Mouse (Mus musculus): ENCODE data around the gene Sclt1. TPM values are rescaled to one million over a fixed set of nuclear protein-coding genes. Genes with fewer than 3 reads are reported as not detected.
"Not testable (repeated sequence)": the region's sequence is repeated elsewhere in the genome, so short reads cannot be mapped to it uniquely, and the experiment has no call there.

The Sclt1 gene
- 24.7 and 25.7 TPM in 2 replicates for polyA plus RNA-seq (2015; fragmentation: Nextera tagmentation; extraction: Ambion mirVana)

DNA sequence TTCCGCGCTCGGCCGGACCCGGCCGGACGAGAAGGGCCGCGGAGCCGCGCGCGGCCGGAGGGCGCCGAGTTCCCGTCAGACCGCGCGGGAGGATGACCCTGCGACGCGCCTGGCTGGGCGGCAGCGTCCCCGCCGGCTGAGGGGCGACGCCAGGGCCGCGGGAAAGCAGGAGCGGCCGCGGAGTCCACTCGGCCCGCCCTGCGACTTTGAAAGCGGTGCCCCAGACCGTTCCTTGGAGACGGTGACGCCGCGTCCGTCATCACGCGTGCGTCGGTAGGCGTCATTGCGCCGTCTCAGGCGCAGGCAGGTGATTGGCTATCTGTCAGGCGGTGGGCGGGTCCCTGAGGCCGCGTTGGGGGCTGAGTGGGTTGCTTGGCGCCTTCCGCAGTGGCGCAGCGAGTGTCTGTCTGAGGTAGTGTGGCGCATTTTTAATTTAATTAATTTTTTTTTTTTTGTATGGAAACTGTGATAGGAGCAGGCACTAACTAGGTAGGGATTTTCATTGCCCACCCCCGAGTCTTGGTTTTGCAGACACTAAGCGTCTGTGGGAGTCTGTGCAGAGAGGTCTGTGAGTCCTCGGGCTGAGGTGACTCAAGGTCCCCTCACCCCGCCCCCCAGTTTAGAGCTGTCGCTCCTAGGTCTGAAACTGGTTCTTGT lies at the start of gene Sclt1, which contains the start of gene D3Ertd751e:
TSS of gene Sclt1 (minus strand) at position 237 of the 657 bp plus-strand sequence.
TSS of gene D3Ertd751e (plus strand) at position 334 of the 657 bp plus-strand sequence.
- Histone ChIP-seq H3K4me1 (peaks cover 23% of the 10 kb centered on the region), H3K27me3 (no peaks in the 10 kb centered on the region), H3K4me2 (peak within 1 kb of the TSS; percentile 66), H3K36me3 (ENCODE audit: poor library complexity, severe bottlenecking) (no peaks in the 10 kb centered on the region), H3K27ac (peak within 1 kb of the TSS; percentile 94), H3K4me3 (peak within 1 kb of the TSS; percentile 81), H3K9ac (peak within 1 kb of the TSS; percentile 88), H3K9me3 (replicated peaks) (no peaks in the 10 kb centered on the region)
- under 1% methylated on average over 57 of the region's 66 CpGs for WGBS
- peak; percentile 100 for ATAC-seq

DNA sequence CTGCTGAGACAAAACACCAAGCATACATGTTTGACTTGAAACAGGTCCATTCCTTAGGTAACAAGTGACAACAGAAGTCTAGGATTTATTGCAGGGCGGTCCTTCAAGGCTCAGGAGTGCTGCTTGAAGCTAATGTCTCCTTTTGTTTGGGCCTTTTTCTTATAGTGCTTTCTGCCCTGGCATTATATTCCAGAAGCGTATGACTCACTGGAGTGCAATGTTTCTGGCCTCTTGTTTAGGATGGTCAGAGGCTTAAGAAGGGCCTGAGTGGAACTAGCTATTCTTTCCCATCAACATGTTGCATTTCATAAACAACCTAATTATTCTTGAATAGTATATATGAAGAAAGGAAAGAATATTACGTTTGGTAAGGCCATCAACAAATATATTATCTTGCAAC lies 19.8 kb upstream of the Sclt1 start:
- no peaks in the 10 kb centered on the region for H3K9me3 ChIP-seq (replicated peaks)
- no peak for ATAC-seq
- WGBS, result 91% methylated on average over 3 of the region's 3 CpGs

DNA sequence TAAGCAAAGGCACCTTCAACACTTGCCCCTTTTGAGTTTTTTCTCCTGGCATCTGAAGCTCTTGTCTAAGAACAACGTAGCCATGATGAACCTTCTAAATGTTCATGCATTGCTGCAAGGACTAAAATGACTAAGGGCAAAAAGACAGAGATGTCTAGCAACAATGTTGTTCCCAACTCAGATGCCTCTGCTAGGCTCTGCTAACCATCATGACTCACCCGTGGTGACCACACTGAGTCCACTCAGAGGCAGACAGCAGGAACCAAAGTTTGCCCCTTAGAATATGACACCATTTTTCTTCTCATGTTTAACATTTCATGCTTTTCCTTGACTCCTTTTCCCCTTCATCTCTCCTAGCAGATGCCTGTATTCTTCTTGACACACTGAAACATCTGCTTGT lies 12.2 kb upstream of the Sclt1 start:
- no peak overlapping the region for H3K4me2 ChIP-seq
- ATAC-seq, result no peak
- WGBS, result 84% methylated on average over 2 of the region's 2 CpGs
- no peaks in the 10 kb centered on the region for H3K9me3 ChIP-seq (replicated peaks)
- H3K4me1 ChIP-seq, result no peaks in the 10 kb centered on the region
- peaks cover 3% of the 10 kb centered on the region; the same call in 1 of the 2 replicates for H3K36me3 ChIP-seq (ENCODE audit: poor library complexity, severe bottlenecking)
- H3K27me3 ChIP-seq, result no peaks in the 10 kb centered on the region
- no peak overlapping the region for H3K4me3 ChIP-seq
- H3K27ac ChIP-seq, result no peak overlapping the region
- no peak overlapping the region for H3K9ac ChIP-seq

More for the DNA sequence above, 19.8 kb upstream of the Sclt1 start:
- no peaks in the 10 kb centered on the region for H3K27me3 ChIP-seq
- peaks cover 3% of the 10 kb centered on the region; the same call in 1 of the 2 replicates for H3K36me3 ChIP-seq (ENCODE audit: poor library complexity, severe bottlenecking)
- H3K4me3 ChIP-seq, result no peak overlapping the region
- H3K4me1 ChIP-seq, result no peaks in the 10 kb centered on the region
- H3K27ac ChIP-seq, result no peak overlapping the region
- no peak overlapping the region for H3K4me2 ChIP-seq
- no peak overlapping the region for H3K9ac ChIP-seq

DNA sequence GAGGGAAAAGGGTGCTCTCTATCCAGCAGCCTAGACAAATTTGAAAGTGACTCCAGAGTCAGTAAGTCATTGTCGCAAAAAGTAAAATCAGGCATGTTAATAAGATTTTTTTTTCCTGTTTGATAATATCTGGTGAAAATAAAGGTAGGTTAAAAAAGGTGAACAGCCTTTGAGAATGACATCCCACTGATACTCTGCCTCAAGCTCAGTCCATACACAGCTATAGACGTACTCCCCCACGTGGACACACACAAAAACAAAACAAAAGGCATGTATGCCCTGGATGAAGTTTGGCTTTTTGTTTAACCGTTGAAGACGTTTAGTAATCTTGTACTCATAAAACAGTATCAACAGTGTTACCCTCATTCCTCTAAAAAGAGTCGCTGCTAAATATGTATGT lies 1.1 kb upstream of the Sclt1 start:
- H3K36me3 ChIP-seq (ENCODE audit: poor library complexity, severe bottlenecking), result no peaks in the 10 kb centered on the region
- H3K4me3 ChIP-seq, result peak overlapping the region; percentile 81; the same call in 1 of the 2 replicates
- WGBS, result 39% methylated on average over 6 of the region's 6 CpGs
- H3K9me3 ChIP-seq (replicated peaks), result no peaks in the 10 kb centered on the region
- H3K27me3 ChIP-seq, result no peaks in the 10 kb centered on the region
- ATAC-seq, result no peak
- peak overlapping the region; percentile 62 for H3K4me2 ChIP-seq
- H3K4me1 ChIP-seq, result peaks cover 23% of the 10 kb centered on the region
- 0 out of 2 replicates have a peak overlapping the region, but pooled peaks have one; percentile 88 for H3K9ac ChIP-seq
- H3K27ac ChIP-seq, result no peak overlapping the region

DNA sequence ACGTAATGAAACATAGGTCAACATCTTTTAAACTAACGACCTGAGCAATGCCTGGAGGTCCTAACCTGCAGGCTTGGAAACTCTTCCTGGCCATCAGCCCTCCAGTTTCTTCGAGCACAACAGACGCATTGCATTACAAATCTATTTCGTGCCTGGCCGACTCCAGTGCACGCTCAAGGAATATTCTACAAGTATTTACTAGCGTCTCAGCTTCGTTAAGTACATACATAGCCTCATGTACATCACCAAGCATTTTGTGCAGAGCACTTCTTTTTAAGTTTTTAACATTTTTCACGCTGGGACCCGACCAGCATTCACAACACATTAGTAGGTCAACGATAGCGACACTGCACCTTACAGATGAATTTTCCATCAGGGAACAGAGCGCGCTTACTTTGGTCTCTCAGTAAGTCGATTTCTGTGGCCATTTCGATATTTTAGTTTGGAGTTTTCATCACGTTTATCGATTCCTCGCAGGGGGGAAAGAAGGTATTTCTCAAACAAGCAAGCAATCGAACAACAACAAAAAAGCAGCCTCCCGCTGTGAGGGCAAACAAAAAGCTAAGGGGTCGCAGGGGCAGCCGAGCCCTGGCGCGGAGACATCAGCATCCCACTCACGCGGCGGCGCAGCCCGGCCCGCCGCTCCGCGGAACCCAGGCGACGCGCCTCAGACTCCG lies 575 bp downstream of the Sclt1 start:
- H3K27me3 ChIP-seq, result no peaks in the 10 kb centered on the region
- H3K9ac ChIP-seq, result peak overlapping the region; percentile 88
- peak overlapping the region; percentile 66 for H3K4me2 ChIP-seq
- ATAC-seq, result 0 out of 2 replicates have a peak, but pooled peaks have one; percentile 1
- peaks cover 23% of the 10 kb centered on the region for H3K4me1 ChIP-seq
- no peaks in the 10 kb centered on the region for H3K9me3 ChIP-seq (replicated peaks)
- peak overlapping the region; percentile 81 for H3K4me3 ChIP-seq
- no peaks in the 10 kb centered on the region for H3K36me3 ChIP-seq (ENCODE audit: poor library complexity, severe bottlenecking)
- 1% methylated on average over 39 of the region's 39 CpGs for WGBS
- peak overlapping the region; percentile 94 for H3K27ac ChIP-seq

DNA sequence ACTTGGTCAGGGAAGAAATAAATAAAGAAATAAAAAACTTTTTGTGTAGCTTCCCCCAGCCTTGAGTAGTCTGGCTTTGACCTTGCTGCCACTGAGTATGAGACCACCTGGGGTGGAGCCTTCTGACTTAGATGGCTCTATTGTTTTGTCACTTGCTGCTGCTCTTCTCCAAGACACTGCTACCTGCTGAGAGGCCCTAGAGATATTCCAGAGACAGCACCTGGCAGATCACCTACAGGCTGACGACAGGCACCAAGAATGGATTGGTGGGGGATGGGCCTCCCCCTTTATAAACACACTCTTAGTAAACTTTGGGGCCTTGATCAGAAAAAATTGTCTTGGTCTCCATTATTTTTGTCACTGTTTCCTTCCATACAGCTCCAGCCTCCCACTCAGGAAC lies 46.6 kb downstream of the Sclt1 start:
- Histone ChIP-seq H3K27me3 (no peaks in the 10 kb centered on the region), H3K9me3 (replicated peaks) (no peaks in the 10 kb centered on the region; the same call in 1 of the 2 replicates), H3K9ac (no peak overlapping the region), H3K27ac (no peak overlapping the region), H3K4me3 (no peak overlapping the region), H3K4me2 (no peak overlapping the region), H3K4me1 (no peaks in the 10 kb centered on the region), H3K36me3 (ENCODE audit: poor library complexity, severe bottlenecking) (peaks cover 25% of the 10 kb centered on the region)
- WGBS, result 78% methylated on average over 1 of the region's 1 CpGs
- no peak for ATAC-seq

DNA sequence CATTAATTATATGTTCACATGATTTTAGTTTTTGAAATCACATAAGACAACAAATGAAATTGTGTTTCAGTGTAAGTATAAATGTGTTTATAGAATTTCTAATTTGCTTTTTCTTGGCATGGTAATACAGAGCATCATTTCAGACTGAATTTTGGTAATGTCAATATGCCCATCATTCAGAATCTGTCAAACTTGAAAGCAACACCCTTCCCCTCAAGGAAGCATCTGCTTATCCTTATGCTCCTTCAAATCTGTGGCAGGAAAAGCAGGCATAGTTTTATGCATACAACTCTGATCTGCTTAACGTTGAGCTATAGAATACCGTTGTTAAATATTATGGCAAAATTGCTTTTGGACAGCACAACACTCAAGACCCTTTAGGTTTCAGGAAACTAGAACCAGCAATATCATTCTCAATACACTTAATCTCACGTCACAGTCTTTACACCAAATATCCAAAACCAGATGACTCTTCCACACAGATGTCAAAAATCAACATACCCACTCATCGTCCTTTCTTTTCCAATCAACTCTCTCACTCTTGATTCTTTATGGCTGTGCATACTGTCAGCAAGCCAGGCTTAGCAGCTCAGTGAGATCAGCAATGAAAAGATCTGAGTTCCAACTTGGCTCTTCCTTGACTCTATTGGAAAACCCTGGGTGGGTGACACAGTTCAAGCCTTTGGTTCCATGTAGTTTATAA lies 49.7 kb downstream of the Sclt1 start:
- peak; percentile 80; the same call in 1 of the 2 replicates for ATAC-seq
- 85% methylated on average over 4 of the region's 4 CpGs for WGBS
- H3K27me3 ChIP-seq, result no peaks in the 10 kb centered on the region
- no peaks in the 10 kb centered on the region for H3K4me1 ChIP-seq
- H3K36me3 ChIP-seq (ENCODE audit: poor library complexity, severe bottlenecking), result peaks cover 8% of the 10 kb centered on the region
- H3K4me3 ChIP-seq, result no peak overlapping the region
- no peak overlapping the region for H3K4me2 ChIP-seq
- no peak overlapping the region for H3K9ac ChIP-seq
- no peak overlapping the region for H3K27ac ChIP-seq
- no peaks in the 10 kb centered on the region; the same call in 1 of the 2 replicates for H3K9me3 ChIP-seq (replicated peaks)

DNA sequence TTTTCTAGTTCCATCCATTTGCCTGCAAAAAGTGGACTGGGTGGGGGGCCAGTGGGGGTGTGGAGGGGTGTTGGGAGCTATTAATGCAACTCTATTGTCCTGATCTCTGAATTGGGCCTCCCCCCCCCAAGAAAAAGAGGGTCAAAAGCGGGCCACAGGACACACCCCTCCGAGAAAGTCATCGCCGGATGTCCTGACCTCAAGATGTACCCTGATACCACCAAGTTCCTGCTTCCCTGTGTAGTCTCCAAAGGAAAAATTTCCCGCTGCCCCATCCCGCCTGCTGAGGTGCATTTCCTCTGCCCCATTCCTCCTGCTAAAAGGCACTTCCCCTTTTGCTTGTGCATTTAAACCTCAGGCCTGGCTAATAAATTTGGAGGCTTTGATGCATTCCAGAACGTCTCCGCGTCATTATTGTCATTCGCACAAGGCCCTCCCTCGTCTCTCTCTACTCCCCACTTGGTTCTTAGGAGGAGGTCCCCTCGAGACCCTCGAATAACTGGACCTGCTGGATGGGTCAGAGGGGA lies 52.1 kb downstream of the Sclt1 start:
- not testable (repeated sequence) for H3K9me3 ChIP-seq (replicated peaks); ATAC-seq; H3K36me3 ChIP-seq (ENCODE audit: poor library complexity, severe bottlenecking); H3K4me1 ChIP-seq; H3K27ac ChIP-seq; H3K9ac ChIP-seq; H3K27me3 ChIP-seq; H3K4me2 ChIP-seq; H3K4me3 ChIP-seq
- WGBS, result 95% methylated on average over 13 of the region's 13 CpGs

DNA sequence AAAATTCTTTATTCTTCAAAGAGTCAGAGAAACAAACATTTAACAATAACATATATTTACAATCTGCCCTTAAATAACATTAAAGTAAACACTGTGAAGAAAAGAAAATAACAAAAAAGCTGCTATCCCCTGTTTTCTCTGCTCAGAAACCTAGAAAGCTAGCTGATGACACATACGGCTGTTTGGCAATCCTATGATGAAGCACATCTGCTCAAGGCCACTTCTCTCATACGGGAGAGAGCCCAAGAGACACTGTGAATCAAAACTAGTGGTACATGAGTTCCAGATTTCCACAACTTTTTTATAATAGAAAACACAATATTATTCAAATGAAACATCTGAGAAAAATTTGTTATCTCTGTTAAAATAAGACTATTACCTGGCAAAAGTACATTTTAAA lies 55.9 kb downstream of the Sclt1 start:
- Histone ChIP-seq H3K4me1 (no peaks in the 10 kb centered on the region), H3K9me3 (replicated peaks) (no peaks in the 10 kb centered on the region), H3K27ac (no peak overlapping the region), H3K9ac (no peak overlapping the region), H3K4me3 (no peak overlapping the region), H3K27me3 (no peaks in the 10 kb centered on the region), H3K4me2 (no peak overlapping the region), H3K36me3 (ENCODE audit: poor library complexity, severe bottlenecking) (0 out of 2 replicates have a peak, but pooled peaks cover 7% of the 10 kb centered on the region)
- 86% methylated on average over 2 of the region's 2 CpGs for WGBS
- ATAC-seq, result no peak

DNA sequence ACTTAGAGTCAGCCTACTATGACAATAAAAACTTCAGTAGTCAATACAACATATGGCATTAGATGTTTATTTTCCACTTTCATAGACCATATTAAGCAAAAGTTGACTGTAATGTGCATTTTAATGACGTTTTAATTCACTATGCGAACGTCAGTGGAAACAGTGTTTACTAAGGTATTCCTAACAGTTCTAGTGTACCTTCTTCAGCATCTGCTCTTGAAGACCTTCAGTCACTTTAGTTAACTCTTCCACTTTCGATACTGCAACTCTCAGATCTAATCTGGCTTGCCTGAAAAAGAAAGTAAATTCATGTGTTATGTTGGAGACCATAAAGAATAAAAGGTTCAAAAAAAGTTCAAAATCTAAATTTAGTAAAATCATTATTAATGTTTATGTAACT lies 60.2 kb downstream of the Sclt1 start:
- Histone ChIP-seq H3K9ac (no peak overlapping the region), H3K4me2 (no peak overlapping the region), H3K4me1 (no peaks in the 10 kb centered on the region), H3K27ac (no peak overlapping the region), H3K36me3 (ENCODE audit: poor library complexity, severe bottlenecking) (peaks cover 11% of the 10 kb centered on the region), H3K9me3 (replicated peaks) (no peaks in the 10 kb centered on the region), H3K4me3 (no peak overlapping the region), H3K27me3 (no peaks in the 10 kb centered on the region)
- 91% methylated on average over 4 of the region's 4 CpGs for WGBS
- no peak for ATAC-seq

DNA sequence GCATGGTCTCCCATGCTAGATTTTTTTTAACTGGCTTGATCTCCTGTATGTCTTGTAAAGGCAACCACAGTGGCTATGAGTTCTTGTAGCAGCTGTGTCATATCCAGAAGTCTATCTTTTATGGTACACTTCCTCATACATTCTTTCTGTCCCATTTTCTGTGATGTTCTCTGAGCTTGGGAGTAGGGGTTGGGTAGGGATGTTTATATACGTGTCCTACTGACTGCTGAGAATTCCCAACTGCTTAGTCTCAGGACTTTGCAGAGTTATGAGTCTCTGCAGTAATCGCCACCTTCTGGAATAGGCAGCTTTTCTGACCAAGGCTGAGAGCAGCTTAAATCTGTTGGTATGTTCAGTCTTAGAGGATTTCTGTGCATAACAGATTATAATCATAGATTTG lies 65.7 kb downstream of the Sclt1 start:
- no peak overlapping the region for H3K9ac ChIP-seq
- H3K36me3 ChIP-seq (ENCODE audit: poor library complexity, severe bottlenecking), result peaks cover 25% of the 10 kb centered on the region
- no peak for ATAC-seq
- no peaks in the 10 kb centered on the region for H3K9me3 ChIP-seq (replicated peaks)
- H3K4me1 ChIP-seq, result no peaks in the 10 kb centered on the region
- H3K27me3 ChIP-seq, result no peaks in the 10 kb centered on the region
- no peak overlapping the region for H3K4me2 ChIP-seq
- 90% methylated on average over 2 of the region's 2 CpGs for WGBS
- H3K27ac ChIP-seq, result no peak overlapping the region
- no peak overlapping the region for H3K4me3 ChIP-seq

DNA sequence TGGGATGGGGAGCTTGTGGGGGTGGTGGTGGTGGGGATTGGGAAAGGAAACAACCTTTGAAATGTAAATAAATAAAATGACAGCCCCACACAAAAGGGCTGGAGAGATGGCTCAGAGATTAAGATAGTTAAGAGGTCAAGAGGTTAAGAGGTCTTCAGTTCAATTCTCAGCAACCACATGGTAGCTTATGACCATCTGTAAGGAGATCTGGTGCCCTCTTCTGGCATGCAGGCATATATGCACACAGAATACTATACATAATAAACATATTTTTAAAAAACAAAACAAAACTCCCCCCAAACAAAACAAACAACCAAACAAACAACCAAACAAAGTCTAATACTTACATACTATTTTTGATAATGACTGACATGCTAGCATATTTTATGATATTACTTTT lies 67.5 kb downstream of the Sclt1 start:
- H3K4me1 ChIP-seq, result no peaks in the 10 kb centered on the region
- H3K27me3 ChIP-seq, result no peaks in the 10 kb centered on the region
- ATAC-seq, result no peak
- H3K4me2 ChIP-seq, result no peak overlapping the region
- no peaks in the 10 kb centered on the region for H3K9me3 ChIP-seq (replicated peaks)
- H3K27ac ChIP-seq, result no peak overlapping the region
- no peak overlapping the region for H3K4me3 ChIP-seq
- H3K36me3 ChIP-seq (ENCODE audit: poor library complexity, severe bottlenecking), result peaks cover 28% of the 10 kb centered on the region
- no peak overlapping the region for H3K9ac ChIP-seq

Data from forebrain, embryonic 13.5 days (tissue).